In the genomic region with DNA sequence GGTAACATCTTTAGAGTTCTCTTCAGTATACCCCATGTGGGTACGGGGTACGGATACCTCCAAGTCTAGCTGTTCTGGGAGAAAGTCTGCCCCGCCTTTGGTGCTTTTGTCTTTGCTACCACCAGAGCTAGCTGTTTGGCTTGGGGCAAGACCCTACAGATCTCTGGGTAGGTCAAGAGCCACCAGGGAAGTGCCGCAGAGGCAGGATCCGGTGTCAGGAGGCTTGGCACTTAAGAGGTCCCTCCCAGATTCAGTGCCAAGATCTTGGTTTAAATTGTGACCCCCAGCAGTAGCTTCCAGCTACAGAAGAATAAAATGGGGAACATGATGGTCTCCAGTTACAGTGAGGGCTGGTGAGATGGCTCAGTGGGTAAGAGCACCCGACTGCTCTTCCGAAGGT, we compare ENCODE assay signal across 12 mouse cellular contexts. TPM values are rescaled to one million over a fixed set of nuclear protein-coding genes. Genes with fewer than 3 reads are reported as not detected.
DNase-seq lines count a peak whose midpoint lies in the region; ATAC-seq and TF ChIP-seq lines count a peak whose summit lies in the region.
"Had no signal": no experiment of that assay in that cellular context is flagged by ENCODE, and none has a peak within 500 bp of the region (broad histone marks: within the 10 kb centered on the region; RNA-seq: fewer than 3 reads in every experiment).

No protein-coding gene starts in this region.

- no peak for DNase-seq in hindbrain, postnatal 0 days (ENCODE audit: low spot score)
- no peak for DNase-seq in hindbrain, embryonic 10.5 days (ENCODE audit: low spot score)
- no peak for DNase-seq in thymus, adult 2 months
- DNase-seq in thymus, postnatal 25 days, result no peak
- no peak for DNase-seq in right cerebral cortex, postnatal 14 days
- DNase-seq in forebrain, embryonic 10.5 days (ENCODE audit: extremely low spot score, low spot score), result no peak
- DNase-seq: adrenal gland, postnatal 25 days; cerebellum, postnatal 36 days; kidney, postnatal 4 days; thymus, postnatal 36 days had no signal

- TF ChIP-seq POLR2A in thymus, adult 2 months (IDR thresholded peaks at IDR 0.05; ENCODE audit: control insufficient read depth, extremely low read depth, insufficient read depth, low read length, poor library complexity), result no peak

- H3K27ac ChIP-seq in hindbrain, postnatal 0 days, result no peak overlapping the region
- no peak overlapping the region for H3K27ac ChIP-seq in hindbrain, embryonic 10.5 days
- no peak overlapping the region for H3K27ac ChIP-seq in thymus, adult 2 months (ENCODE audit: control insufficient read depth, insufficient read depth, low read length)
- H3K27ac ChIP-seq in liver, embryonic 12.5 days, result 0 out of 2 replicates have a peak overlapping the region, but pooled peaks have one; percentile 30
- no peak overlapping the region for H3K27ac ChIP-seq in forebrain, embryonic 10.5 days
- H3K27ac ChIP-seq: limb, embryonic 13.5 days had no signal

- no peaks in the 10 kb centered on the region for H3K36me3 ChIP-seq in hindbrain, postnatal 0 days (ENCODE audit: insufficient read depth, low read length)
- no peaks in the 10 kb centered on the region for H3K36me3 ChIP-seq in hindbrain, embryonic 10.5 days
- peaks cover 19% of the 10 kb centered on the region for H3K36me3 ChIP-seq in thymus, adult 2 months (ENCODE audit: control insufficient read depth, insufficient read depth, low read length)
- peaks cover 43% of the 10 kb centered on the region for H3K36me3 ChIP-seq in liver, embryonic 12.5 days
- H3K36me3 ChIP-seq in forebrain, embryonic 10.5 days (replicated peaks), result no peaks in the 10 kb centered on the region
- H3K36me3 ChIP-seq: limb, embryonic 13.5 days had no signal

- H3K9me3 ChIP-seq in hindbrain, postnatal 0 days (ENCODE audit: low read length), result no peaks in the 10 kb centered on the region
- no peaks in the 10 kb centered on the region for H3K9me3 ChIP-seq in hindbrain, embryonic 10.5 days
- no peaks in the 10 kb centered on the region for H3K9me3 ChIP-seq in liver, embryonic 12.5 days (replicated peaks)
- H3K9me3 ChIP-seq in forebrain, embryonic 10.5 days, result no peaks in the 10 kb centered on the region
- H3K9me3 ChIP-seq: limb, embryonic 13.5 days had no signal

- H3K4me1 ChIP-seq in hindbrain, postnatal 0 days (ENCODE audit: insufficient read depth, low read length), result no peaks in the 10 kb centered on the region; the same call in 1 of the 2 replicates
- peaks cover 27% of the 10 kb centered on the region for H3K4me1 ChIP-seq in hindbrain, embryonic 10.5 days (replicated peaks)
- peaks cover 41% of the 10 kb centered on the region for H3K4me1 ChIP-seq in thymus, adult 2 months (replicated peaks; ENCODE audit: control insufficient read depth, insufficient read depth, low read length)
- H3K4me1 ChIP-seq in liver, embryonic 12.5 days, result peaks cover 62% of the 10 kb centered on the region
- H3K4me1 ChIP-seq in forebrain, embryonic 10.5 days, result peaks cover 25% of the 10 kb centered on the region

- 92% methylated on average over 7 of the region's 7 CpGs for WGBS in hindbrain, postnatal 0 days
- WGBS in hindbrain, embryonic 10.5 days, result 93% methylated on average over 7 of the region's 7 CpGs
- WGBS in thymus, adult 2 months, result 76% methylated on average over 7 of the region's 7 CpGs
- 84% methylated on average over 7 of the region's 7 CpGs for WGBS in liver, embryonic 12.5 days (ENCODE audit: insufficient replicate concordance)
- WGBS in forebrain, embryonic 10.5 days, result 94% methylated on average over 7 of the region's 7 CpGs

- no peak overlapping the region for H3K4me3 ChIP-seq in hindbrain, postnatal 0 days (ENCODE audit: low read length)
- H3K4me3 ChIP-seq in hindbrain, embryonic 10.5 days, result no peak overlapping the region
- H3K4me3 ChIP-seq in thymus, adult 2 months (ENCODE audit: control insufficient read depth, insufficient read depth, low read length), result peak overlapping the region; percentile 24; the same call in 1 of the 2 replicates
- H3K4me3 ChIP-seq in liver, embryonic 12.5 days, result peak overlapping the region; percentile 96
- no peak overlapping the region for H3K4me3 ChIP-seq in forebrain, embryonic 10.5 days
- H3K4me3 ChIP-seq: limb, embryonic 13.5 days had no signal

- peak overlapping the region; percentile 34; the same call in 1 of the 2 replicates for H3K4me2 ChIP-seq in hindbrain, postnatal 0 days (ENCODE audit: low read depth, low read length)
- H3K4me2 ChIP-seq in liver, embryonic 12.5 days, result peak overlapping the region; percentile 93
- H3K4me2 ChIP-seq: limb, embryonic 13.5 days had no signal

- peaks cover 11% of the 10 kb centered on the region; the same call in 1 of the 2 replicates for H3K27me3 ChIP-seq in hindbrain, postnatal 0 days (ENCODE audit: insufficient read depth, low read length)
- peaks cover 32% of the 10 kb centered on the region for H3K27me3 ChIP-seq in hindbrain, embryonic 10.5 days (ENCODE audit: insufficient read depth, poor library complexity, severe bottlenecking)
- H3K27me3 ChIP-seq in thymus, adult 2 months (ENCODE audit: control insufficient read depth, insufficient read depth, low read length), result no peaks in the 10 kb centered on the region
- H3K27me3 ChIP-seq in liver, embryonic 12.5 days (replicated peaks), result no peaks in the 10 kb centered on the region
- H3K27me3 ChIP-seq in forebrain, embryonic 10.5 days (ENCODE audit: poor library complexity, severe bottlenecking), result peaks cover 40% of the 10 kb centered on the region

- H3K9ac ChIP-seq in hindbrain, postnatal 0 days (replicated peaks; ENCODE audit: low read length), result no peak overlapping the region
- H3K9ac ChIP-seq in liver, embryonic 12.5 days, result peak overlapping the region; percentile 98
- H3K9ac ChIP-seq: limb, embryonic 13.5 days had no signal

- TF ChIP-seq CTCF in hindbrain, postnatal 0 days (IDR thresholded peaks at IDR 0.05; ENCODE audit: low read depth), result no peak
- no peak for TF ChIP-seq CTCF in thymus, adult 2 months (IDR thresholded peaks at IDR 0.05; ENCODE audit: borderline replicate concordance, control insufficient read depth, extremely low read depth, insufficient read depth, low read length, poor library complexity)

- no peak for ATAC-seq in hindbrain, postnatal 0 days
- ATAC-seq in liver, embryonic 12.5 days, result no peak

RNA-seq across cellular contexts. Expression of a gene that starts 2.4 kb away (rescaled TPM):
- 0.97 and 4.6 TPM in 2 replicates for total RNA-seq in hindbrain, postnatal 0 days (2014; rRNA removed)
- 5.3 and 6.2 TPM in 2 replicates for polyA plus RNA-seq in hindbrain, postnatal 0 days (2015; fragmentation: Nextera tagmentation; extraction: Ambion mirVana)
- 3.0 and 3.5 TPM in 2 replicates for polyA plus RNA-seq in hindbrain, embryonic 10.5 days (2016; fragmentation: Nextera tagmentation; extraction: Ambion mirVana)
- 80.5 and 120 TPM in 2 replicates for polyA plus RNA-seq in thymus, adult 2 months (2012; rRNA removed)
- 23.1 and 25.9 TPM in 2 replicates for polyA plus RNA-seq in liver, embryonic 12.5 days (2016; fragmentation: Nextera tagmentation; extraction: Ambion mirVana)
- polyA plus RNA-seq in forebrain, embryonic 10.5 days (2016; fragmentation: Nextera tagmentation; extraction: Ambion mirVana), result 2.1 and 2.5 TPM in 2 replicates

RNA-seq across cellular contexts. Expression of a gene that starts 31.5 kb away (rescaled TPM):
- total RNA-seq in hindbrain, postnatal 0 days (2014; rRNA removed), result 21.7 and 29.0 TPM in 2 replicates
- 22.8 and 24.7 TPM in 2 replicates for polyA plus RNA-seq in hindbrain, postnatal 0 days (2015; fragmentation: Nextera tagmentation; extraction: Ambion mirVana)
- 25.7 and 25.9 TPM in 2 replicates for polyA plus RNA-seq in hindbrain, embryonic 10.5 days (2016; fragmentation: Nextera tagmentation; extraction: Ambion mirVana)
- polyA plus RNA-seq in thymus, adult 2 months (2012; rRNA removed), result 12.8 and 14.7 TPM in 2 replicates
- 9.3 and 9.7 TPM in 2 replicates for polyA plus RNA-seq in liver, embryonic 12.5 days (2016; fragmentation: Nextera tagmentation; extraction: Ambion mirVana)
- polyA plus RNA-seq in forebrain, embryonic 10.5 days (2016; fragmentation: Nextera tagmentation; extraction: Ambion mirVana), result 29.4 TPM in 2 replicates

RNA-seq across cellular contexts. Expression of a gene that starts 34.8 kb away (rescaled TPM):
- total RNA-seq in hindbrain, postnatal 0 days (2014; rRNA removed), result not detected in 2 replicates
- polyA plus RNA-seq in hindbrain, postnatal 0 days (2015; fragmentation: Nextera tagmentation; extraction: Ambion mirVana), result not detected in 2 replicates
- polyA plus RNA-seq in hindbrain, embryonic 10.5 days (2016; fragmentation: Nextera tagmentation; extraction: Ambion mirVana), result not detected in 2 replicates
- 0.51 and 0.79 TPM in 2 replicates for polyA plus RNA-seq in thymus, adult 2 months (2012; rRNA removed)
- polyA plus RNA-seq in liver, embryonic 12.5 days (2016; fragmentation: Nextera tagmentation; extraction: Ambion mirVana), result not detected in 2 replicates
- not detected in 2 replicates for polyA plus RNA-seq in forebrain, embryonic 10.5 days (2016; fragmentation: Nextera tagmentation; extraction: Ambion mirVana)
- total RNA-seq: adrenal gland, postnatal 25 days had no signal
- polyA plus RNA-seq: limb, embryonic 13.5 days had no signal

RNA-seq across cellular contexts. Expression of a gene that starts 46.3 kb away (rescaled TPM):
- 21.3 and 26.0 TPM in 2 replicates for total RNA-seq in hindbrain, postnatal 0 days (2014; rRNA removed)
- polyA plus RNA-seq in hindbrain, postnatal 0 days (2015; fragmentation: Nextera tagmentation; extraction: Ambion mirVana), result 32.4 and 33.3 TPM in 2 replicates
- 57.4 and 75.7 TPM in 2 replicates for polyA plus RNA-seq in hindbrain, embryonic 10.5 days (2016; fragmentation: Nextera tagmentation; extraction: Ambion mirVana)
- 7.7 and 10.3 TPM in 2 replicates for polyA plus RNA-seq in thymus, adult 2 months (2012; rRNA removed)
- polyA plus RNA-seq in liver, embryonic 12.5 days (2016; fragmentation: Nextera tagmentation; extraction: Ambion mirVana), result 40.4 and 42.2 TPM in 2 replicates
- polyA plus RNA-seq in forebrain, embryonic 10.5 days (2016; fragmentation: Nextera tagmentation; extraction: Ambion mirVana), result 72.7 and 76.2 TPM in 2 replicates

Comparison
In these comparisons a context has a peak if more than half of its experiments do, and no peak if none do; other contexts are left out.
1. H3K4me3 ChIP-seq: peak in thymus, adult 2 months (single experiment) and liver, embryonic 12.5 days (single experiment); none in hindbrain, postnatal 0 days (single experiment), hindbrain, embryonic 10.5 days (single experiment) and forebrain, embryonic 10.5 days (single experiment).